Mouse (Mus musculus) lung, embryonic 16.5 days (tissue): ENCODE data around the gene Nck2. TPM values are rescaled to one million over a fixed set of nuclear protein-coding genes. Genes with fewer than 3 reads are reported as not detected.
A peak's percentile ranks its signal among the peaks of the same experiment; 100 is the strongest.

Source experiments
- ATAC-seq: fragments of 200-750 bp; cut with Nextera tagmentation; 2 replicates; pipeline ENCODE4 v1.8.0; 2017; ENCODE audit warnings: low read depth, mild to moderate bottlenecking, moderate library complexity
- H3K27ac ChIP-seq: fragments of 300-500 bp; sonication (generic); 2 replicates; pipeline ENCODE4 v1.5.1; 2014; ENCODE audit warnings: mild to moderate bottlenecking, control low read depth, low read length
- H3K27me3 ChIP-seq: fragments of 300-500 bp; sonication (generic); 2 replicates; pipeline ENCODE4 v1.6.1; 2014; ENCODE audit warnings: low read depth, low read length, mixed read lengths; ENCODE audit not compliant: control insufficient read depth, insufficient read depth
- H3K36me3 ChIP-seq: fragments of 300-500 bp; sonication (generic); 2 replicates; pipeline ENCODE4 v1.6.1; 2014; ENCODE audit warnings: low read length; ENCODE audit not compliant: control insufficient read depth, insufficient read depth
- H3K4me1 ChIP-seq: fragments of 300-500 bp; sonication (generic); replicated peaks from 2 replicates; pipeline ENCODE4 v1.6.1; 2014; ENCODE audit warnings: low read length, mixed read lengths; ENCODE audit not compliant: control insufficient read depth, insufficient read depth
- H3K4me2 ChIP-seq: fragments of 300-500 bp; sonication (generic); 2 replicates; pipeline ENCODE4 v1.6.1; 2014; ENCODE audit warnings: low read depth, low read length, control low read depth
- H3K4me3 ChIP-seq: fragments of 300-500 bp; sonication (generic); 2 replicates; pipeline ENCODE4 v1.5.1; 2014; ENCODE audit warnings: mild to moderate bottlenecking, low read length, control low read depth
- H3K9ac ChIP-seq: fragments of 300-500 bp; sonication (generic); 2 replicates; pipeline ENCODE4 v1.6.1; 2014; ENCODE audit warnings: low read length, control low read depth
- H3K9me3 ChIP-seq: fragments of 300-500 bp; sonication (generic); 2 replicates; pipeline ENCODE4 v1.6.1; 2016; ENCODE audit warnings: low read length; ENCODE audit not compliant: control insufficient read depth
- WGBS: fragments of 180-500 bp; shearing (Covaris S2); extraction: QIAGEN DNeasy Blood & Tissue Kit; methylation state at CpG from one replicate; pipeline ENCODE4 v1.1.7; 2014; 5-methylcytosine and 5-hydroxymethylcytosine counted together
- polyA plus RNA-seq: library from polyadenylated mRNA; unstranded; fragments of >200 nt; fragmentation: Nextera tagmentation; extraction: Ambion mirVana; gene quantifications from 2 replicates; pipeline ENCODE4 v1.2.1, GENCODE M21; 2015

The Nck2 gene
- polyA plus RNA-seq, 1 experiment from 2014 or later, result 43.4 TPM

DNA sequence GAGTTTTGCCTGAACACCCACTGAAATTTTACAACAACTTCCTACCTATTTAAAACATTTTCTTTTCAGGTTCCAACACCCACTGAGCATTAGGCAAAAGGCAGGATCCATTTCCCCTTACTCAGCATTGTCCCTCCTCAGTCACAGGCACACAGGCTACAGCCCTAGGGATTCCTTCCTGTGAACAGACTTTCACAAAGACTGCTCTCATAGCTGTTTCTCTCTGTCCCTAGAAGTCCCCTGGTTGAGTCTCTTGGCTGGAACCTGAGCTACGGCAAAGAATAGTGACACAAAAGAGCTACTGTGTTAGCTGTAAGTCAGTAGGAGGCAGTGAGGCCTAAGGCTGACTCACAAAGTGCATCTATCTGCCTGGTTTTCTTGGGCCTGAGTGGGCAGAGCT, 139.2 kb downstream of the Nck2 start:
- no peaks in the 10 kb centered on the region for H3K9me3 ChIP-seq
- ATAC-seq, result no peak
- no peak overlapping the region for H3K4me2 ChIP-seq
- H3K27me3 ChIP-seq, result no peaks in the 10 kb centered on the region
- H3K4me3 ChIP-seq, result no peak overlapping the region
- no peak overlapping the region for H3K9ac ChIP-seq
- H3K4me1 ChIP-seq, result no peaks in the 10 kb centered on the region
- H3K36me3 ChIP-seq, result no peaks in the 10 kb centered on the region
- H3K27ac ChIP-seq, result no peak overlapping the region
- 65% methylated on average over 1 of the region's 1 CpGs for WGBS

DNA sequence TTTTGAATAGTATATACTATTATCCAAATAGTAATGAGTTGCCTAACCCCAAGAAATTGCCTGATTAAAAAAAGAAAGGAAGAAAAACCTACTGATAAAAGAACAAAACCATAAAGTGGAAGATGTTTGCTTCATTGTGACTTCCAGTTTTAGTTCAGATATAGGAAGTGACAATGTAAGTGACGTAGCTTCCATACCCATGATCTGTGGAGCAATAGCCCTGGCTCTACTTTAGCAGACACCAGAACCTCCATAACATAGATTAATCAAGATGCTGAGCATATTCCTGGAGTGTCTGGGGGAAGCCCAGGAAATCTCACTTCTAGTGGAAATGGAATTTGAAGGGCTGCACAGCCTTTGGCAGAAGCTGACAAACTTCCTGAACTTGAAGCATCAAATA, 144.6 kb downstream of the Nck2 start:
- H3K27me3 ChIP-seq, result no peaks in the 10 kb centered on the region
- WGBS, result 71% methylated on average over 1 of the region's 1 CpGs
- no peaks in the 10 kb centered on the region for H3K9me3 ChIP-seq
- no peaks in the 10 kb centered on the region for H3K36me3 ChIP-seq
- ATAC-seq, result no peak
- no peak overlapping the region for H3K27ac ChIP-seq
- H3K4me2 ChIP-seq, result no peak overlapping the region
- no peak overlapping the region for H3K4me3 ChIP-seq
- no peaks in the 10 kb centered on the region for H3K4me1 ChIP-seq
- H3K9ac ChIP-seq, result no peak overlapping the region

DNA sequence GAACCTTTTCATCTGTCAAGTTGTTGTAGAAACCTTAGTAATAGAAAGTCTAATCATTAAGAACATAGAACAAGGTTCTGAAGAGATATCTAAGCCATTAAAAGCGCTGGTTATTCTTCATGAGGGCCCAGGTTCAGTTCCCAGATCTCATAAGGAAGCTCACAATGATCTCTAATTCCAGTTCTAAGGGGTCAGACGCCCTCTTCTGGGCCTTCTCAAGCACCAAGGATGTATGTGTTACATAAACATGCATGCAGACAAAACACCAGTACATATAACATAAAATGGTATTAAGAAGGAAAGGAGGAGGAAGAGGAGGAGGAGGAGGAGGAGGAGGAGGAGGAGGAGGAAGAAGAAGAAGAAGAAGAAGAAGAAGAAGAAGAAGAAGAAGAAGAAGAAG, 145.5 kb downstream of the Nck2 start:
- Histone ChIP-seq H3K4me3 (no peak overlapping the region), H3K9me3 (no peaks in the 10 kb centered on the region), H3K4me2 (no peak overlapping the region), H3K4me1 (peaks cover 2% of the 10 kb centered on the region; the same call in 1 of the 2 replicates), H3K9ac (no peak overlapping the region), H3K27ac (no peak overlapping the region), H3K27me3 (no peaks in the 10 kb centered on the region), H3K36me3 (no peaks in the 10 kb centered on the region)
- WGBS, result 41% methylated on average over 2 of the region's 2 CpGs
- no peak for ATAC-seq

GRCm38 (mm10) chr1:43590727-43591126, 146.3 kb downstream of the Nck2 start:
- ATAC-seq, result no peak
- peaks cover 2% of the 10 kb centered on the region; the same call in 1 of the 2 replicates for H3K4me1 ChIP-seq
- no peak overlapping the region for H3K9ac ChIP-seq
- no peak overlapping the region for H3K4me2 ChIP-seq
- WGBS, result 50% methylated on average over 1 of the region's 1 CpGs
- no peaks in the 10 kb centered on the region for H3K36me3 ChIP-seq
- H3K9me3 ChIP-seq, result no peaks in the 10 kb centered on the region
- no peak overlapping the region for H3K27ac ChIP-seq
- H3K27me3 ChIP-seq, result no peaks in the 10 kb centered on the region
- H3K4me3 ChIP-seq, result no peak overlapping the region

- Histone ChIP-seq H3K4me2 (no peak overlapping the region), H3K27me3 (no peaks in the 10 kb centered on the region), H3K36me3 (no peaks in the 10 kb centered on the region), H3K9ac (no peak overlapping the region), H3K4me3 (no peak overlapping the region), H3K9me3 (no peaks in the 10 kb centered on the region), H3K27ac (no peak overlapping the region), H3K4me1 (peaks cover 2% of the 10 kb centered on the region; the same call in 1 of the 2 replicates)
- 64% methylated on average over 3 of the region's 3 CpGs for WGBS
- no peak for ATAC-seq
Measured at GRCm38 (mm10) chr1:43593069-43593468, 148.7 kb downstream of the Nck2 start.

DNA sequence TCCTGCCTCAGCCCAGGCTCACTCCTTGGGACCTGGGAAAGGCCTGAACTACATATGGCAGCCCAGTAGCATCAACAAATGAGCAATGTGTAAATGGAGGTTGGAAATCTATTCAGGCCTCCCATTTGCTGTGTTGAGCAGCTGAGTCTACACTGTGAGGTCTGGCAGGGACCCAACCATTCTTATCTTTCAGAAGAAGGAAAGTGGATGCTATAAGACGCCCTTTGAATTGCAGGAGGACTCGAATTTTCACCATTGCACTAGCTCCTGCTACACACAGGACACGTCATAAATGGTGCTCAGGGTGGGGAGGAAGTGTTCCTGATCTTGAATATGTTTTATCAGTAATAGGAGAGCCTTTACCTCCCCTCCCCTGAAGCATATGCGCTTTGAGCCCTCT, 150.4 kb downstream of the Nck2 start:
- peaks cover 2% of the 10 kb centered on the region; the same call in 1 of the 2 replicates for H3K4me1 ChIP-seq
- no peak overlapping the region for H3K4me2 ChIP-seq
- no peak overlapping the region for H3K27ac ChIP-seq
- no peak overlapping the region for H3K9ac ChIP-seq
- H3K9me3 ChIP-seq, result no peaks in the 10 kb centered on the region
- no peaks in the 10 kb centered on the region for H3K27me3 ChIP-seq
- 26% methylated on average over 4 of the region's 4 CpGs for WGBS
- H3K36me3 ChIP-seq, result no peaks in the 10 kb centered on the region
- 0 out of 2 replicates have a peak, but pooled peaks have one; percentile 17 for ATAC-seq
- no peak overlapping the region for H3K4me3 ChIP-seq

DNA sequence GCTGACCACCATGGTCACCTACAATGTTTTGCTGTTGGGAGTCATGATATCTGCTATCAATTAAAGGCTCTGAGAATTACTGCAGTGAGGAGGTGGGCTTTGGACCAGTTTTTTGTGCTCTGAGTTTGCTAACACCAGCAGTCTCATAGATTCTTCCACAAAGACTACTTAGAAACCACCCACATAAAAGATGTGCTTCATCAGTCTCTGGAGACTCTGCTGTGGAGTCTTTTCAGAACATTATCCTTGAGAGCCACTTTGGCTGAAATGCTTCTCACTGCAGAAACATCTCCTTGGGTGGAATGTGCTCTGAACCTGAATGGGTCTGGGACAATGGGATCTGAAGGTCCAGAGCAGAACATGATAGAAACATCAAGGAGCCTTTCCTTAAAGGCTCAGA, 153.4 kb downstream of the Nck2 start:
- no peaks in the 10 kb centered on the region for H3K27me3 ChIP-seq
- no peak overlapping the region for H3K4me2 ChIP-seq

GRCm38 (mm10) chr1:43599483-43599882, 155.1 kb downstream of the Nck2 start:
- Histone ChIP-seq H3K4me3 (no peak overlapping the region), H3K4me2 (no peak overlapping the region), H3K36me3 (no peaks in the 10 kb centered on the region), H3K27me3 (no peaks in the 10 kb centered on the region), H3K27ac (no peak overlapping the region), H3K9me3 (peaks cover 4% of the 10 kb centered on the region; the same call in 1 of the 2 replicates), H3K4me1 (peaks cover 2% of the 10 kb centered on the region; the same call in 1 of the 2 replicates), H3K9ac (no peak overlapping the region)
- no peak for ATAC-seq

More for the DNA sequence above, 153.4 kb downstream of the Nck2 start:
- Histone ChIP-seq H3K9me3 (peaks cover 4% of the 10 kb centered on the region; the same call in 1 of the 2 replicates), H3K36me3 (no peaks in the 10 kb centered on the region), H3K9ac (no peak overlapping the region), H3K27ac (no peak overlapping the region), H3K4me3 (no peak overlapping the region), H3K4me1 (peaks cover 2% of the 10 kb centered on the region; the same call in 1 of the 2 replicates)
- no peak for ATAC-seq

DNA sequence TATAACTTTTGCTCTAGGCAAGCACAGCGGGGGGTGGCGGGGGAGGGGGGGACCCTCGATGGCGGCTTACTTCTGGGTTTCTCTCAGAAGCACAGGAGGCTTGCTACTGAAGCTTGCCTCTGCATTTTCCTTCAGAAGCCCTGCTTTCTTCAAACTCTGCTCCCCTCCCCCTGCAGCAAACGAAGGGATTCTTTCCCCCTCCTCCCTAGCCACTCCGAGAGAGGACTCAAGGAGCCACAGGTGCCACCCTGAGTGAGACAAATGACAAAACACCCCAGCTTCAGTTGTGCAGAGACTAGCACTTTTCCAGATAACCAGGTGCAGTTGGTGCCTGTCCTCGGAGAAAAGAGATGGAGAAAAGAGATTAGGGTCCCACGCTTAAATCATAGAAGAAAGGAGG, 156.7 kb downstream of the Nck2 start:
- WGBS, result 34% methylated on average over 8 of the region's 8 CpGs
- no peaks in the 10 kb centered on the region for H3K27me3 ChIP-seq
- no peak overlapping the region for H3K4me2 ChIP-seq
- H3K36me3 ChIP-seq, result no peaks in the 10 kb centered on the region
- H3K4me1 ChIP-seq, result no peaks in the 10 kb centered on the region
- H3K27ac ChIP-seq, result no peak overlapping the region
- H3K9ac ChIP-seq, result no peak overlapping the region
- H3K9me3 ChIP-seq, result peaks cover 4% of the 10 kb centered on the region; the same call in 1 of the 2 replicates
- H3K4me3 ChIP-seq, result no peak overlapping the region
- no peak for ATAC-seq

GRCm38 (mm10) chr1:43615948-43616347, 171.6 kb downstream of the Nck2 start:
- Histone ChIP-seq H3K4me2 (no peak overlapping the region), H3K4me1 (no peaks in the 10 kb centered on the region), H3K4me3 (no peak overlapping the region), H3K36me3 (no peaks in the 10 kb centered on the region), H3K27ac (no peak overlapping the region), H3K9me3 (no peaks in the 10 kb centered on the region), H3K9ac (no peak overlapping the region), H3K27me3 (no peaks in the 10 kb centered on the region)
- no peak for ATAC-seq
- WGBS, result 49% methylated on average over 4 of the region's 4 CpGs
